Mouse (Mus musculus) E14TG2a.4 (cell line): Measurements from ENCODE around the gene Ndrg3.

ENCODE experiments used
- H3K27me3 ChIP-seq: 2 replicates; pipeline ENCODE4 v1.6.1; 2014; ENCODE audit warnings: low read length, control low read depth; ENCODE audit not compliant: insufficient read depth
- H3K36me3 ChIP-seq: 2 replicates; pipeline ENCODE4 v1.6.1; 2014; ENCODE audit warnings: low read length, control low read depth; ENCODE audit not compliant: insufficient read depth
- H3K4me1 ChIP-seq: replicated peaks from 2 replicates; pipeline ENCODE4 v1.6.1; 2014; ENCODE audit warnings: low read depth, low read length, control low read depth
- H3K4me3 ChIP-seq: replicated peaks from 2 replicates; pipeline ENCODE4 v1.5.1; 2014; ENCODE audit warnings: mild to moderate bottlenecking, low read length
- H3K9me3 ChIP-seq: 2 replicates; pipeline ENCODE4 v1.6.1; 2014; ENCODE audit warnings: low read length, control low read depth
- CTCF ChIP-seq: conservative IDR thresholded peaks from 2 replicates; pipeline ENCODE4 v1.5.1; 2014; ENCODE audit warnings: low read length
- NANOG ChIP-seq: IDR thresholded peaks from 2 replicates; pipeline ENCODE4 v1.6.1; 2014; ENCODE audit warnings: borderline replicate concordance, low read length, mixed read lengths
- POU5F1 ChIP-seq: IDR thresholded peaks from 2 replicates; pipeline ENCODE4 v1.6.1; 2014; ENCODE audit warnings: low read length, borderline replicate concordance

Ndrg3 gene

DNA sequence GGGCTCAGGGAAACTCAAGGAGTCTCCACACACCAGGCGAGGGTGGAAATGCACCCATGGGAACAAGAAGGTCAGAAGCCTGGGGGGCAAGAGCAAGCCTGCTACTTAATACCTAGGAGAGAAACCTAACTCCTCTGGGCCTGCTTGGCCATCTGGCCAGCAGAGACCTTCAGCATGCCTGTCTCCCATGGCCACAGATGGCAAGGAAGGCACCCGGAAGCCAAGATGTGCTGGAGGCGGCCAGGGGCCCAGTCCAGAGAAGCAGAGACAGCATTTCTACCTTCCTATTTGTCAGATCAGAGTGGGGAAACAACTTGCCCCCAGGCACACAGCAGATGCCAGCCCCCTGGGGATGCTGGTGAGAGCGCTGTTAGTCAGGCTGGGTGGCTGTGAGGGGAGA is 36.4 kb upstream of the Ndrg3 start:
- Histone ChIP-seq H3K4me3 (no peak overlapping the region), H3K4me1 (peaks cover 26% of the 10 kb centered on the region), H3K9me3 (peaks cover 6% of the 10 kb centered on the region), H3K36me3 (peaks cover 41% of the 10 kb centered on the region), H3K27me3 (0 out of 2 replicates have a peak, but pooled peaks cover 4% of the 10 kb centered on the region)
- TF ChIP-seq NANOG, result no peak
- TF ChIP-seq POU5F1, result no peak
- no peak for TF ChIP-seq CTCF

DNA sequence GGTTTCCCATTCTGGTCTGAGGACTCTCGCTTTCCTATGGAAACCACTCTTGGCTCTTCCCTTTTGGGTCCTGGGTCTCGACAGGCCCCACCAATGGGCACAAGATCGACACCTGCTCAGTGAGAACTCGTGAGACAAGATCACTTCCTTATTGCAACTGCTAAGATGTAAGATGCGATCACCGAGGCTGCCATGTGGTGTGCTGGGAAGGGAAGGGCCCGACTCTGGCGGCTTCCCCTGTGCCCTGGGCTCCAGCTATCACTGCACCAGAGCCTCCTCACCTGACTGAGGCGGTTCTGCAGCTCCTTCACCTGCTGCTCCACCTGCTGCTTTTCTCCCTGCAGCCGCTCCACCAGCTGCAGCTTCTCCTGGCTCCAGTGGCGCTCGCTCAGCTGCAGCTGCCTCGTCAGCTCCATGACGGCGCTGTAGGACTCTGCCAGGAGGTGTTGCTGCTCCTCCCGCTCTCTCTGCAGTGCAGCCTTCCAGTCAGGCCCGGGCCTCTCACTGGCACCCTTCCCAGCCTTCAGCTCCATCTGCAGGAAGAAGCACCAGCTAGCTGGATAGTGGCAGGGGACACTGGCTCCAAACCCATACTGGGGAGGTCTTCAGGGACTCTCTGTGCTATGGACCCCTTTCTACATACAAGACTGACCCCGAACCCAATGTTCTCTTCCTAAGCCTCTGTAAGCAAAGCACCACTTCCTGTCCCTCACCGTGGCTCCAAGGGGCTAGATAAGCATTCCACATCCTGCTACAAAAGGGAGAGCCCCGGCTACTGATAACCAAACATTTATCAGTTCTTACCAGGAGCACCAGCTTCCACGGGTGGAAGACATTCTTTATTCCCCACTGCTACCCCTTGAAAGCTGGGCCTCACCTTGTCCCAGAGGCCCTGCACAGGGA is 35.5 kb upstream of the Ndrg3 start:
- Histone ChIP-seq H3K4me3 (no peak overlapping the region), H3K4me1 (peaks cover 26% of the 10 kb centered on the region), H3K9me3 (peaks cover 6% of the 10 kb centered on the region), H3K27me3 (peaks cover 9% of the 10 kb centered on the region; the same call in 1 of the 2 replicates), H3K36me3 (peaks cover 50% of the 10 kb centered on the region)
- TF ChIP-seq NANOG (no peak), POU5F1 (no peak), CTCF (no peak)

DNA sequence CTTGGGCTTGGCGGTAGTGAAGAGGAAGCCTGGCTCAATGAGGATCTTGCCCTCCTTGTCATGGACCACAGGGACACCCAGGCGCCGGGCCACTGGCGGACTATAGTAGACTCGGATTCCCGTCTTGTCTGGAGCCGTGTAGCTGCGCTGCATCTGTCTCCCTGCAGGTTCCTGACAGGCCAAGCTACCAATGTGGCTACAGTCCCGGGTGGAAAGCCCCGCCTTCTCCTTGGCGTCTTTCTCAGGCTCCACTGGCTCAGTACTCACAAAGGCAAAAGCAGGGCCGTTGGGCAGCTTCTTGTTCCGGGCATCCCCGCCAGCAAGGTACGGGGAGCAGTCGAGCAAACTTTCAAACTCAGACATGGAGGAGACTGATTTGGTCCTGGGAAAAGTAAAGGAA is 29.3 kb upstream of the Ndrg3 start:
- Histone ChIP-seq H3K4me3 (peak overlapping the region; percentile 76), H3K27me3 (peaks cover 25% of the 10 kb centered on the region), H3K4me1 (peaks cover 60% of the 10 kb centered on the region), H3K36me3 (peaks cover 47% of the 10 kb centered on the region), H3K9me3 (peaks cover 6% of the 10 kb centered on the region)
- TF ChIP-seq CTCF, result no peak
- TF ChIP-seq POU5F1, result no peak
- TF ChIP-seq NANOG, result no peak

DNA sequence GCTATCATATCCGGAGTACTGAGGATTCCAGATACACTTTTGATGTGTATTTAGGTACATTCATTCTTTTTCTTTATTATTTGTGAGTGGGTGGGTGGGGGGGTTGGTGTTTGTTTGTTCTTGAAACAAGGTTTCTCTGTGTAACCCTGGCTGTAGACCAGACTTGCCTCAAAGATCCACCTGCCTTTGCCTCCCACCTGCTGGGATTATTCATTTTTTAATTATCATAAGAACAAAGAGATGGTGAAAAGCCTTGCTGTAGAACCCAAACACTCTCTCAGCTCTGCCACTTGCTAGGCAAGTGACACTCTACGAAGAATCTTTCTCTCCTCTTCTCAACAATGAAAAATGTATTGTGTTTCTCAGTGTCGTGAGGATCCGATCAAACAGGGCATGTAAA is 27.4 kb upstream of the Ndrg3 start:
- no peaks in the 10 kb centered on the region for H3K9me3 ChIP-seq
- no peak overlapping the region for H3K4me3 ChIP-seq
- peaks cover 35% of the 10 kb centered on the region for H3K36me3 ChIP-seq
- H3K27me3 ChIP-seq, result peaks cover 25% of the 10 kb centered on the region
- TF ChIP-seq CTCF (no peak), NANOG (no peak), POU5F1 (no peak)
- peaks cover 63% of the 10 kb centered on the region for H3K4me1 ChIP-seq

DNA sequence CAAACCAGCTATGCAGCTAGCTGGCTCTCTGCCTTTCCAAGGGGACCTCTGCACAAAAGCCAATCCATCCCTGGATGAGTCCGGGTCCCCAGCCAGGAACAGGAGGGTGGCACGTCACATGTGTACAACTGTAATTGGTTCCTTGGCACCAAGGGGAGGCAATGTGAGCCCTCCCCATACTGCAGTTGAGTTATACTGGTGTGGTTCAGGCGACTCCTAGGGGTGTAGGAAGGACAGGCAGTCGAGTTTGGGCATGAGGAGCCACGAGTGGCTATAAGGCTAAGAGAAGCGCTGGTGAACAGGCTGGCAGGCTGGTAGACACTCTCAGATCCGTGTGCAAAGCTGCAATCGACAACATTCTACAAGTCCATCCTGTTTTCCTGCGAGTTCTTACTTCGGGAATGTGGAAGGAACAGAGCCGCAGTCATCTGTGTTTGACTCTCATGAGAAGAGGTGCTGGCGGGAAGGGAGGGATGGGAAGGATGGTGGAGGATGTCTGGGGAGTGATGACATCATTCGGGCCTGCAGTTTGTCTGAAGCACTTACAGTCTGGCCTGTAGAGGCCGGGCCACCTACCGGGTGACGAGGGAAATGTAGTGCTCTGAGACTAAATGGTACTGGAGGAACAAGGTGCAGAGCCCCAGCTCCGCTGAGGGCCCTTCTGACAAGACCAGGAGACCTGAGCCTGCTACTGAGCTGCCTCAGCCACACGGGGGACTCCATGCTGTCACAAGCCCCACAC is 24.8 kb upstream of the Ndrg3 start:
- H3K9me3 ChIP-seq, result no peaks in the 10 kb centered on the region
- H3K36me3 ChIP-seq, result peaks cover 21% of the 10 kb centered on the region
- H3K4me1 ChIP-seq, result peaks cover 66% of the 10 kb centered on the region
- peaks cover 20% of the 10 kb centered on the region for H3K27me3 ChIP-seq
- TF ChIP-seq CTCF (peak; percentile 20; the same call in 1 of the 2 replicates), NANOG (no peak), POU5F1 (no peak)
- 0 out of 2 replicates have a peak overlapping the region, but pooled peaks have one; percentile 14 for H3K4me3 ChIP-seq

DNA sequence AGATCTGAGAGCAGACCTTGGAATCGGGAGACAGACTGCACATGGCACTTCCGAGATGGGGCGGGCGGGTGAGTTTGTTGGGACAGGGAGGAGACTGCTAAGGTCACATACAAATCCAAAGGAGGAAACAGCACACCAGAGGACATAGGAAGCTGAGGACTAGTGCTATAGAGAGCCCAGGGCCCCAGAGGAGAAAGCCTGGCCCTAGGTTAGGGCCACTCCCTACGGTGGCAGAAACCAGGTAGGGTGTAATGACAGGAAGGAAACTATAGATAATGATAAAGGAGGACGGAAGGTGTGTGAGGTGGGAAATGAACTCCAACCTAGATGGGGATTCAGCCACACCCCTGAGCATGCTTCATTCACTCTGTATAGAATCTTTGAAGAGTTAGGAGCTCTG is 20.5 kb upstream of the Ndrg3 start:
- H3K4me1 ChIP-seq, result peaks cover 60% of the 10 kb centered on the region
- H3K36me3 ChIP-seq, result peaks cover 9% of the 10 kb centered on the region
- no peaks in the 10 kb centered on the region for H3K9me3 ChIP-seq
- H3K4me3 ChIP-seq, result no peak overlapping the region
- TF ChIP-seq NANOG (no peak), POU5F1 (no peak), CTCF (no peak)
- 0 out of 2 replicates have a peak, but pooled peaks cover 10% of the 10 kb centered on the region for H3K27me3 ChIP-seq

DNA sequence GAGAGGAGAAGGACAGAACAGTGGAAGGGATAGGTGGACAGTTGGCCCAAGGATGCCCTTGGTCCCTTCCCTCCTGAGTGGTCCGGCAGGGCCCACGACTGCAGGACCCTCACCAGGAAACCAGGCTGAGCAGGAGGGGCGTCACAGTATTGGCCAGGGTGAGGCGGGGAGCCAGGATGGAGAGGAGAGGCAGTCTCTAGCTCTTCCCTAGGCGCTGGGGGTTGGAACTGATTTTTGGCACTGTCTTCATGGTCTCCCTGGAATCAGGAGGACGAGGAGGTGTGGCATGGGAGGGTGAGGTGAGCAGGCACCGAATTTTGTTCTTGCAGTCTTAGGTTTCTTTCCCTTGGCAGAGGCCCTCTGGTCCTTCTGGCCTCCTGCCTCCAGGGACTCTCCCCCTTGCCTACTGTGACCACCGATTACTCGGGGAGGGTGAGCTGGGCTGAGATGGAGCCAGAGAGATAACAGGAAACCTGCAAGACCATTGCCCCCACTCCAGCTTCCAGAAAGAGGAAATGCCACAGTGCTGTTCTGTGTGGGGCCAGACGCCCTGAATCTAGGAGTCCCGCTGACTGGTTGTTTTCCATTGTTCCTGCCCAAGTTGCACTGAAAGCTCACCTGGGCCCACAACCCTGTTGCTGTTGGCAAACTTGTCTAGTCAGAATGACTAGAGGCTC is 18.9 kb upstream of the Ndrg3 start:
- H3K4me1 ChIP-seq, result peaks cover 53% of the 10 kb centered on the region
- H3K27me3 ChIP-seq, result 0 out of 2 replicates have a peak, but pooled peaks cover 10% of the 10 kb centered on the region
- no peak overlapping the region; the same call in 1 of the 2 replicates for H3K4me3 ChIP-seq
- TF ChIP-seq POU5F1 (no peak), NANOG (no peak), CTCF (no peak)
- H3K9me3 ChIP-seq, result no peaks in the 10 kb centered on the region
- no peaks in the 10 kb centered on the region for H3K36me3 ChIP-seq

DNA sequence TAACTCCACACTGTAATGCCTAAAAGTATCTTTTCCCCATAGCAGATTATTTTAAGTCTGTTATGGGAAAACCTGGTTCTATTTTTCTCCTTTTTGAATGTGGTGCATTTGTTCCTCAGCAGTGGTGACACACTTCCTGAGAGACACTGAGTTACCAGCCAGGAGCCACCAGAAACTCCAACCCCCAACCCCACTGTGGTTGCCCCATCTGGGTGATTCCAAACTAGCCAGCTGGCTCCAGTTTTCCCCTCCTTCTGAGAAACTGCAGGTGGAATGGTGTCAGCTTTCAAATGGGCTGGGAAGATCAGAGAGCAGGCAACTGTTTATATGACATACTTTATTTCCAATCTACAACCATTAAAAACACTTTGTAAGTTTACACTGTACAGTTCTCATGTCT is 18.3 kb upstream of the Ndrg3 start:
- no peak overlapping the region for H3K4me3 ChIP-seq
- H3K4me1 ChIP-seq, result peaks cover 55% of the 10 kb centered on the region
- TF ChIP-seq NANOG (no peak), CTCF (no peak), POU5F1 (no peak)
- 0 out of 2 replicates have a peak, but pooled peaks cover 10% of the 10 kb centered on the region for H3K27me3 ChIP-seq
- H3K9me3 ChIP-seq, result no peaks in the 10 kb centered on the region
- peaks cover 5% of the 10 kb centered on the region for H3K36me3 ChIP-seq
